Mouse (Mus musculus) heart, adult 2 months (tissue): ENCODE data around the gene Mipep. TPM values are rescaled to one million over a fixed set of nuclear protein-coding genes. Genes with fewer than 3 reads are reported as not detected.

Experiments
- DNase-seq, 2 experiments: peaks; one replicate each; pipeline ENCODE4 v3.0.0; 2021
- H3K27ac ChIP-seq: fragments of 200-600 bp; 2 replicates; pipeline ENCODE4 v1.8.1; 2022
- H3K27me3 ChIP-seq: fragments of 200-500 bp; 2 replicates; pipeline ENCODE4 v1.6.1; 2012; ENCODE audit warnings: mild to moderate bottlenecking, low read length, inconsistent platforms, mixed read lengths; ENCODE audit not compliant: control insufficient read depth, insufficient read depth
- H3K36me3 ChIP-seq: fragments of 200-500 bp; 2 replicates; pipeline ENCODE4 v1.6.1; 2012; ENCODE audit warnings: low read length, inconsistent platforms; ENCODE audit not compliant: control insufficient read depth, insufficient read depth
- H3K4me1 ChIP-seq: fragments of 200-500 bp; 2 replicates; pipeline ENCODE4 v1.6.1; 2011; ENCODE audit warnings: low read length; ENCODE audit not compliant: control insufficient read depth, insufficient read depth
- H3K4me3 ChIP-seq: fragments of 200-600 bp; 2 replicates; pipeline ENCODE4 v1.8.1; 2022
- H3K79me2 ChIP-seq: fragments of 200-500 bp; replicated peaks from 2 replicates; pipeline ENCODE4 v1.6.1; 2012; ENCODE audit warnings: mild to moderate bottlenecking, inconsistent platforms, low read length, moderate library complexity, mixed read lengths; ENCODE audit not compliant: control insufficient read depth, insufficient read depth
- H3K9ac ChIP-seq: fragments of 200-500 bp; 2 replicates; pipeline ENCODE4 v1.6.1; 2012; ENCODE audit warnings: low read depth, mild to moderate bottlenecking, control low read depth, inconsistent platforms, low read length, mixed read lengths
- CTCF ChIP-seq: fragments of 200-600 bp; IDR thresholded peaks from 2 replicates; pipeline ENCODE4 v1.8.1; 2022; ENCODE audit warnings: antibody characterized with exemption, mild to moderate bottlenecking, moderate library complexity
- EP300 ChIP-seq: fragments of 200-500 bp; IDR thresholded peaks from 2 replicates; pipeline ENCODE4 v1.6.1; 2011; ENCODE audit warnings: low read depth, low read length, control low read depth; ENCODE audit not compliant: insufficient read depth
- POLR2A ChIP-seq: fragments of 200-500 bp; IDR thresholded peaks from 2 replicates; pipeline ENCODE4 v1.6.1; 2011; ENCODE audit warnings: mild to moderate bottlenecking, low read depth, low read length, control low read depth; ENCODE audit not compliant: insufficient read depth
- WGBS: fragments of 180-500 bp; shearing (Covaris S2); methylation state at CpG from one replicate; pipeline ENCODE4 v1.1.7; 2018; 5-methylcytosine and 5-hydroxymethylcytosine counted together
- intact Hi-C: fragments of 180-260 bp; cut with DNase I; formaldehyde crosslinking; loops from one replicate; pipeline ENCODE4 v1.15.1; 2025
- polyA plus RNA-seq: library from polyadenylated mRNA; depleted of rRNA; stranded (reverse); fragments of >200 nt; gene quantifications from 2 replicates; pipeline ENCODE4 v1.2.3, GENCODE M21; 2012
- total RNA-seq, 2 experiments: library from RNA; stranded (reverse); gene quantifications; 2 replicates each; pipeline ENCODE4 v1.2.3; 2021

Gene Mipep
- total and polyA plus RNA-seq, 3 experiments: 26.0 to 71.8 (median 61.6) TPM

- H3K79me2 ChIP-seq: no peaks in the 10 kb centered on the region
- no peak for DNase-seq
- no peaks in the 10 kb centered on the region for H3K27me3 ChIP-seq
- TF ChIP-seq CTCF: no peak
- TF ChIP-seq EP300: no peak
- no peak for TF ChIP-seq POLR2A
- intact Hi-C loops: no loop called here
- 95% methylated on average over 10 of the region's 10 CpGs for WGBS
- no peak overlapping the region for H3K9ac ChIP-seq
- no peaks in the 10 kb centered on the region for H3K4me1 ChIP-seq
- H3K4me3 ChIP-seq: no peak overlapping the region
- H3K36me3 ChIP-seq: no peaks in the 10 kb centered on the region
- no peak overlapping the region for H3K27ac ChIP-seq
These were observed 109.5 kb downstream of the Mipep start for GRCm38 (mm10) chr14:60893882-60894281.

DNA sequence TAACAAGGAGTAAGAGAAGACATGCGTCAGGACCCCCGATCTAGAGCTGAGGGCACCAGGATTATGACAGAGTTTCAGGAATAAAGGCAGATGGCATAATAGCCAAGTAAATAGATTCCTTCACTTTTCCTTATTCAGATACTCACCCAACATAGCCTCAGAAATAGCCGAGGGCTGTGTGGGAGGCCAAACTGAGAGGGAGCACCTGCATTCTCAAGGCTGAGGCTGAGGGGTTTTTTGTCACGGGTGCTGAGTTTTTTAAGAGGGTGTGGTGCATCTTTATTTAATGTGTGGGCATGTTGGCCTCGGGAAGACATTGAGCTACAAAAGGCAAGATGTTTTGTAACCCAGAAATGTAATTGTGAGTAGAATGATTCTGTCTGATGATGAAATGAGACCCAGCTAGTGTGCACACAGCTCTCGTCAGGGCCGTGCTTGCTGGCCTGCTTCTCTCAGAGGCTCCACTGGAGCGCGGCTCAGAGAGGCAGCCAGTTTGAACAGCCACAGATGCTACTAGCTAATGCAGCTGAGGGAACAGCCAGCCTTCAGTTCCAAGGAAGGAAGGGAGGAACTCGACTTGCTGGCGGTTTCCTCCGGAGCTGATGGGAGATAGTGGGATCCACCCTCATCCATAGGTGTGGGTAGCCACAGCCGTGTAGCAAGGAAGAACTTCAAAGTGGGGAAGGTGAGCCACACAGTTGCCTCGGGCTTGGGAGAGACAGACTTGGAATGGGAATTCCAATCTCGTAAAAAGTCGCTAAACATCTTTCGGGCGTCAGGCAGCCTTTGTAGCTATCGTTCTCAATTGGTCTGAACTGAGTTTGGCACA is 111.0 kb downstream of the Mipep start:
- 69% methylated on average over 19 of the region's 19 CpGs for WGBS
- Histone ChIP-seq H3K4me3 (no peak overlapping the region), H3K4me1 (no peaks in the 10 kb centered on the region), H3K9ac (no peak overlapping the region), H3K27ac (no peak overlapping the region), H3K27me3 (no peaks in the 10 kb centered on the region), H3K36me3 (no peaks in the 10 kb centered on the region), H3K79me2 (no peaks in the 10 kb centered on the region)
- intact Hi-C loops: no loop called here
- no peak for TF ChIP-seq CTCF
- no peak for TF ChIP-seq POLR2A
- no peak for TF ChIP-seq EP300
- DNase-seq: no peak

GRCm38 (mm10) chr14:60898086-60898667 is 113.8 kb downstream of the Mipep start:
- intact Hi-C loops: no loop called here
- no peak overlapping the region for H3K9ac ChIP-seq
- H3K36me3 ChIP-seq: no peaks in the 10 kb centered on the region
- no peaks in the 10 kb centered on the region for H3K79me2 ChIP-seq
- H3K27me3 ChIP-seq: no peaks in the 10 kb centered on the region
- TF ChIP-seq POLR2A (no peak), CTCF (no peak), EP300 (no peak)
- no peak overlapping the region for H3K27ac ChIP-seq
- WGBS: 79% methylated on average over 5 of the region's 5 CpGs
- DNase-seq: no peak
- H3K4me3 ChIP-seq: no peak overlapping the region
- no peaks in the 10 kb centered on the region for H3K4me1 ChIP-seq

DNA sequence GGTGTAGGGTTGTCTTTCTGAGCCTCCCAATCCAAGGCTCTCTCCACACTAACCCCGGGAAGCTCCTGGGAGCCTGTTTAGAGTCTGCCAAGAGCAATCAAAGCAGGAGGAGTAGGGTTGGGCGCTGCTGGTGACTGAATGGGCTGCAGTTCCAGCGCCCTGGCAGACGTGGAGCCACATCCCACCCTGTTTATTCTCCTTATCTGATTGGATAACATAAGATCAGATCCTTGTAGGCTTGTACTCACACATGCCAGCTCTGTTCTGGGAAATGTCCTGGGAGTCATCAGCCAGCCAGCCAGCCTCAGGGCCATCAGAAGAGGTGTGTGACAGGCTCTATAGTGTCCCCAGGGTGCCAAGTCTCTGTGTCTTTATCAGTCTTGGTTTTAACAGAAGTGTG is 120.1 kb downstream of the Mipep start:
- intact Hi-C loops: no loop called here
- no peaks in the 10 kb centered on the region for H3K27me3 ChIP-seq
- no peak overlapping the region for H3K27ac ChIP-seq

GRCm38 (mm10) chr14:60906421-60907374 is 122.3 kb downstream of the Mipep start:
- H3K79me2 ChIP-seq: no peaks in the 10 kb centered on the region
- 53% methylated on average over 10 of the region's 10 CpGs for WGBS
- TF ChIP-seq EP300: no peak
- no peak for TF ChIP-seq CTCF
- no peak for TF ChIP-seq POLR2A
- peaks cover 1% of the 10 kb centered on the region for H3K4me1 ChIP-seq
- intact Hi-C loops: no loop called here
- no peak overlapping the region for H3K27ac ChIP-seq
- no peak overlapping the region for H3K4me3 ChIP-seq
- H3K36me3 ChIP-seq: no peaks in the 10 kb centered on the region
- no peak overlapping the region for H3K9ac ChIP-seq
- peak in 1 of 2 experiments; percentile 19 for DNase-seq
- no peaks in the 10 kb centered on the region for H3K27me3 ChIP-seq

More for the DNA sequence above, 120.1 kb downstream of the Mipep start:
- Histone ChIP-seq H3K4me1 (peaks cover 1% of the 10 kb centered on the region), H3K4me3 (no peak overlapping the region), H3K36me3 (no peaks in the 10 kb centered on the region), H3K79me2 (no peaks in the 10 kb centered on the region), H3K9ac (no peak overlapping the region)
- 53% methylated on average over 4 of the region's 4 CpGs for WGBS
- DNase-seq: no peak
- TF ChIP-seq POLR2A: no peak
- TF ChIP-seq CTCF: no peak
- TF ChIP-seq EP300: no peak
